Mouse (Mus musculus) midbrain, postnatal 0 days (tissue): ENCODE measurements around the gene Ifit1. TPM values are rescaled to one million over a fixed set of nuclear protein-coding genes. Genes with fewer than 3 reads are reported as not detected.

Experiments
- ATAC-seq: fragments of 200-750 bp; cut with Nextera tagmentation; 2 replicates; pipeline ENCODE4 v1.8.0; 2017; ENCODE audit warnings: moderate number of reproducible peaks, mild to moderate bottlenecking, moderate TSS enrichment, moderate library complexity; ENCODE audit not compliant: low FRiP score
- DNase-seq: peaks from one replicate; pipeline ENCODE4 v3.0.0-alpha.2; 2015; ENCODE audit warnings: low spot score
- H3K27ac ChIP-seq: fragments of 300-500 bp; sonication (generic); 2 replicates; pipeline ENCODE4 v1.5.1; 2014; ENCODE audit warnings: low read depth, mild to moderate bottlenecking, low read length, mixed read lengths
- H3K27me3 ChIP-seq: fragments of 300-500 bp; sonication (generic); 2 replicates; pipeline ENCODE4 v1.6.1; 2014; ENCODE audit warnings: low read length, control low read depth, mixed read lengths; ENCODE audit not compliant: insufficient read depth
- H3K36me3 ChIP-seq: fragments of 300-500 bp; sonication (generic); 2 replicates; pipeline ENCODE4 v1.6.1; 2014; ENCODE audit warnings: low read length, control low read depth, mixed read lengths; ENCODE audit not compliant: insufficient read depth
- H3K4me1 ChIP-seq: fragments of 300-500 bp; sonication (generic); 2 replicates; pipeline ENCODE4 v1.6.1; 2014; ENCODE audit warnings: mild to moderate bottlenecking, control low read depth, antibody characterized with exemption, low read length, mixed read lengths; ENCODE audit not compliant: insufficient read depth
- H3K4me2 ChIP-seq: fragments of 300-500 bp; sonication (generic); 2 replicates; pipeline ENCODE4 v1.6.1; 2014; ENCODE audit warnings: low read depth, mild to moderate bottlenecking, low read length, mixed read lengths; ENCODE audit not compliant: poor library complexity, severe bottlenecking
- H3K4me3 ChIP-seq: fragments of 300-500 bp; sonication (generic); 2 replicates; pipeline ENCODE4 v1.5.1; 2014; ENCODE audit warnings: low read depth, mild to moderate bottlenecking, low read length, moderate library complexity
- H3K9ac ChIP-seq: fragments of 300-500 bp; sonication (generic); replicated peaks from 2 replicates; pipeline ENCODE4 v1.6.1; 2014; ENCODE audit warnings: mild to moderate bottlenecking, low read length, moderate library complexity, mixed read lengths; ENCODE audit not compliant: poor library complexity, severe bottlenecking
- H3K9me3 ChIP-seq: fragments of 300-500 bp; sonication (generic); 2 replicates; pipeline ENCODE4 v1.6.1; 2016; ENCODE audit warnings: low read length, control low read depth
- CTCF ChIP-seq: IDR thresholded peaks from 2 replicates; pipeline ENCODE4 v1.5.1; 2016; ENCODE audit warnings: antibody characterized with exemption, mild to moderate bottlenecking
- WGBS: fragments of 180-500 bp; shearing (Covaris S2); extraction: QIAGEN DNeasy Blood & Tissue Kit; methylation state at CpG from one replicate; pipeline ENCODE4 v1.1.7; 2014; 5-methylcytosine and 5-hydroxymethylcytosine counted together
- polyA plus RNA-seq: library from polyadenylated mRNA; unstranded; fragments of >200 nt; fragmentation: Nextera tagmentation; extraction: Ambion mirVana; gene quantifications from 2 replicates; pipeline ENCODE4 v1.2.1, GENCODE M21; 2015
- total RNA-seq: library from RNA; depleted of rRNA; stranded (reverse); fragments of >200 nt; gene quantifications from 2 replicates; pipeline ENCODE4 v1.2.3, GENCODE M21; 2014; rRNA removed

Ifit1 gene
- total and polyA plus RNA-seq, 2 experiments from 2014 or later = 1.0 to 2.6 TPM

DNA sequence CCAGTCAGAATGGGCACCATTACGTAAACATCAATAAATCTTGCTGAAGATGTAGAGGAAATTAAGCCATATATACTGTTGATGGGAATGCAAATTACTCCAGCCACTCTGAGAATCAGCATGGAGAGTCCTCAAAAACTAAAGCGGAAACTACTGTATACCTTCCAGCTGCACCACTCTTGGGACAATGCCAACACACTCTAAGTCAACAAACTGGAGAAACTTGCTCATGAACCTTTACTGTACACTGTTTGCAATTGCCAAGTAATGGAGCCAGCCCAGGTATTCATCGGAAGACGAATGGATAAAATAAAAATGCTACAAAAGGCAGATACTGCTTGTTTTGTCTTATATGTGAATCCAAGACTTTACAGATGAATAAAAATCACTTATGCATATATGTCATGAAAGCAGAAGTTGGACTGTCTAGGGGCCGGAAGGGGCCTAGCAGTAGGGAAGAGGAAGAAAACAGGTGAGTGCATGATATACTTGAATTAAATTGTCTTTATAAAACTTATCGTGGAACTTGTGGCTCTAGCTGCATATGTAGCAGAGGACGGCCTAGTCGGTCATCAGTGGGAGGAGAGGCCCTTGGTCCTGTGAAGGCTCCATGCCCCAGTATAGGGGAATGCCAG lies 55.8 kb downstream of the Ifit1 start:
- no peak for ATAC-seq
- no peaks in the 10 kb centered on the region for H3K27me3 ChIP-seq
- 94% methylated on average over 8 of the region's 8 CpGs for WGBS

DNA sequence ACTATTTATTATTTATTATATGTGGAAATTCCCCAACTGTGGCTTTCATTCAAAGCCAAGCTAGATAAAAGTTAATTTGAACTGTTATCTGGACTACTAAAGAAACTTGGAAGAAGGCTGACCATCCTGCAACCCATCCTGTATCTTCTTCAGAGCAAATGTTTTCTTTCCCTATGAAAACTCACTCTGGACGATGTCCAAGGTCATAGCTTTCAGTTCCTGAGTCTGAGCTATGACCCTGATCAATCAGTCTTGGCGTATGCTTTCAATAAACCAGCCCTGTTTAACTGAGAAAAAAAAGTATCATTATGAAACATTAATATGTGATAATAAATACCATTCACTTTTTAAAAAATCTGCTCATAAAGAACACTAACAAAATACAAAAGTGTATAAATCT lies 56.8 kb downstream of the Ifit1 start:
- ATAC-seq (no peak), DNase-seq (no peak)
- Histone ChIP-seq H3K4me2 (no peak overlapping the region), H3K27ac (no peak overlapping the region), H3K4me1 (no peaks in the 10 kb centered on the region), H3K9me3 (no peaks in the 10 kb centered on the region), H3K36me3 (no peaks in the 10 kb centered on the region), H3K9ac (no peak overlapping the region), H3K4me3 (no peak overlapping the region), H3K27me3 (no peaks in the 10 kb centered on the region)
- TF ChIP-seq CTCF = no peak
- WGBS = 82% methylated on average over 2 of the region's 2 CpGs

More for the DNA sequence above, 55.8 kb downstream of the Ifit1 start:
- Histone ChIP-seq H3K4me1 (no peaks in the 10 kb centered on the region), H3K9ac (no peak overlapping the region), H3K9me3 (no peaks in the 10 kb centered on the region), H3K4me2 (no peak overlapping the region), H3K36me3 (no peaks in the 10 kb centered on the region), H3K4me3 (no peak overlapping the region), H3K27ac (no peak overlapping the region)
- DNase-seq = no peak
- TF ChIP-seq CTCF = no peak

DNA sequence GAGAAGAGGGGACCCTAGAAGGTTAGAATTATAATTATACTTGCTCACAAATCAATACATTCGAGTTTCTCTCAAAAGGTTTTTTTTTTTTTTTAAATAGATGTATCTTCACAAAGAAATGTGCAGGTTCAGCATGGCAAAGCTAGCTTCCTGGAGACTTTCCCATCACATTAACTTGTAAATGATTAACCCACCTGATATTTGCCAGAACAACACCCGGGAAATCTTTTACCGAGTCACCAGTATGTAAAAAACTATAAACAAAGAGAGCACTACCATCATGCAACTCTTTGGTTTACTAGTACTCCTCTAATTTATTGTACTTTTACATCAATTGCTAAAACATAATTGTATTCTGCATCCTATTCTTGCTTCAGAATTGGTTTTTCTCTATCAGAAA lies 57.8 kb downstream of the Ifit1 start:
- Histone ChIP-seq H3K36me3 (no peaks in the 10 kb centered on the region), H3K4me3 (no peak overlapping the region), H3K4me2 (no peak overlapping the region), H3K4me1 (no peaks in the 10 kb centered on the region), H3K9ac (no peak overlapping the region), H3K9me3 (no peaks in the 10 kb centered on the region), H3K27me3 (no peaks in the 10 kb centered on the region), H3K27ac (no peak overlapping the region)
- ATAC-seq (no peak), DNase-seq (no peak)
- 89% methylated on average over 3 of the region's 3 CpGs for WGBS
- no peak for TF ChIP-seq CTCF

DNA sequence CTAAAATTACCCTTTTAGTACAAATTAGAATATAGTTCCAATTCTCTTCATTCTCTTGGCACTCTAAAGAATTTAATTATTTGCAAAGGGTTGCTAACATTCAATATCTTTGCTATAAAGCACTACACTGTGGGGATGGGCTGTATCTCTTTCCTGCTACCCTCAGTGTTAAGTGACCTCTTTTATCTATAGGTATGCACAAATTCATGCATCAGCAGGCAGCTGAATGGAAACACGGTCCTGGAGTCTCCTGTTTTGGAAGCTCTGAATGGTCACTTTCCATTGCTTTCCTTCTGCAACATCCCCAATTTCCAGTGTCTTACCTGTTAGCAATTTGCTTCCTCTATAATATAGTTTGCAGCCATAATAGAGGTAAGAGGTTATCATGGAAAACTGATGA lies 58.2 kb downstream of the Ifit1 start:
- ATAC-seq = no peak
- DNase-seq = no peak
- Histone ChIP-seq H3K9ac (no peak overlapping the region), H3K4me2 (no peak overlapping the region), H3K36me3 (no peaks in the 10 kb centered on the region), H3K9me3 (no peaks in the 10 kb centered on the region), H3K27ac (no peak overlapping the region), H3K4me3 (no peak overlapping the region), H3K27me3 (no peaks in the 10 kb centered on the region), H3K4me1 (no peaks in the 10 kb centered on the region)
- 46% methylated on average over 1 of the region's 1 CpGs for WGBS
- no peak for TF ChIP-seq CTCF

DNA sequence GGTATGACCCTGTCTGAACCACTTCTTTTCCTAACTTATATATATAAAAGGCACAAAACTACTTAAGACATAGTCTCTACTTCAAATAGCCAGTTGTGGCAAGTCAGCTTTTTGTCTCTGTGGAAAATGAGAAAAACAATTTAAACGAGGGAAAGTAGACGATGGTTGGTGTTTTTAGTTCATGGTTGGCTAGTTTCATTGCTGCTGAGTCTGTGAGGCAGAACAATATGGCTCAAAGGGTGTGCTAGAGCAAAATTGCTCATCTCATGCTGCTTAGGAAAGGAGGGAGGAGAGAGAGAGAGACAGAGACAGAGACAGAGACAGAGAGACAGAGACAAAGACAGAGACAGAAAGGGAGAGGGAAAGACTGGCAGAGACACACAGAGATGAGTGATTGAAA lies 58.6 kb downstream of the Ifit1 start:
- DNase-seq (no peak), ATAC-seq (no peak)
- Histone ChIP-seq H3K4me3 (no peak overlapping the region), H3K4me1 (no peaks in the 10 kb centered on the region), H3K36me3 (no peaks in the 10 kb centered on the region), H3K9me3 (no peaks in the 10 kb centered on the region), H3K27me3 (no peaks in the 10 kb centered on the region), H3K27ac (no peak overlapping the region), H3K9ac (no peak overlapping the region), H3K4me2 (no peak overlapping the region)
- TF ChIP-seq CTCF = no peak
- 66% methylated on average over 2 of the region's 2 CpGs for WGBS

Other genes starting within 250 kb of the Ifit1 start
- gene Ch25h, start 165.7 kb upstream of the Ifit1 start, total RNA-seq = 0.60 and 0.61 TPM in 2 replicates
- gene Ch25h, start 165.7 kb upstream of the Ifit1 start, polyA plus RNA-seq = 0.42 and 0.86 TPM in 2 replicates
- 24.5 and 26.7 TPM in 2 replicates for gene Lipa, start 113.4 kb upstream of the Ifit1 start, total RNA-seq
- 19.0 and 19.3 TPM in 2 replicates for gene Lipa, start 113.4 kb upstream of the Ifit1 start, polyA plus RNA-seq
- gene Ifit2, start 90.2 kb upstream of the Ifit1 start, total RNA-seq = 11.1 and 11.5 TPM in 2 replicates
- gene Ifit2, start 90.2 kb upstream of the Ifit1 start, polyA plus RNA-seq = 8.2 and 9.0 TPM in 2 replicates
- 0.82 and 2.7 TPM in 2 replicates for gene Ifit3, start 57.3 kb upstream of the Ifit1 start, total RNA-seq
- gene Ifit3, start 57.3 kb upstream of the Ifit1 start, polyA plus RNA-seq = 2.9 and 3.2 TPM in 2 replicates
- gene Ifit1bl1, start 38.9 kb upstream of the Ifit1 start, total RNA-seq = 1.4 and 1.9 TPM in 2 replicates
- gene Ifit1bl1, start 38.9 kb upstream of the Ifit1 start, polyA plus RNA-seq = 1.4 and 1.5 TPM in 2 replicates
- gene Ifit3b, start 32.9 kb upstream of the Ifit1 start, total RNA-seq = 0.49 and 0.57 TPM in 2 replicates
- 0.58 and 1.2 TPM in 2 replicates for gene Ifit3b, start 32.9 kb upstream of the Ifit1 start, polyA plus RNA-seq
- gene Ifit1bl2, start 128 bp upstream of the Ifit1 start, total RNA-seq = 0.14 and 0.38 TPM in 2 replicates
- gene Ifit1bl2, start 128 bp upstream of the Ifit1 start, polyA plus RNA-seq = 0.07 and 0.17 TPM in 2 replicates
- 2.7 and 4.7 TPM in 2 replicates for gene Slc16a12, start 106.4 kb downstream of the Ifit1 start, total RNA-seq
- gene Slc16a12, start 106.4 kb downstream of the Ifit1 start, polyA plus RNA-seq = 2.0 and 2.3 TPM in 2 replicates
- gene Pank1, start 238.6 kb downstream of the Ifit1 start, total RNA-seq = 13.9 and 15.8 TPM in 2 replicates
- gene Pank1, start 238.6 kb downstream of the Ifit1 start, polyA plus RNA-seq = 6.5 and 6.6 TPM in 2 replicates